Mouse (Mus musculus) urinary bladder, postnatal 4 days (tissue): ENCODE measurements around the gene Lrtm2.
A peak's percentile ranks its signal among the peaks of the same experiment; 100 is the strongest.
"Not testable (repeated sequence)": the region's sequence is repeated elsewhere in the genome, so short reads cannot be mapped to it uniquely, and the experiment has no call there.

Source experiments
- DNase-seq, 2 experiments: peaks; one replicate each; pipeline ENCODE4 v3.0.0; 2021 to 2022; ENCODE audit warnings: low spot score in 2 of 2

Lrtm2 gene

GRCm38 (mm10) chr6:119330506-119330905 lies at the start of gene Lrtm2:
TSS of gene Lrtm2 (minus strand) at chr6:119330766.
- no peak for DNase-seq

- DNase-seq, result no peak
These were observed 48.1 kb upstream of the Lrtm2 start for GRCm38 (mm10) chr6:119378631-119379030.

GRCm38 (mm10) chr6:119377613-119378012 lies 47.0 kb upstream of the Lrtm2 start:
- no peak for DNase-seq

- DNase-seq, result no peak
These were observed 44.5 kb upstream of the Lrtm2 start for GRCm38 (mm10) chr6:119375035-119375434.

GRCm38 (mm10) chr6:119373000-119373705 lies 42.6 kb upstream of the Lrtm2 start:
- DNase-seq, result no peak

- DNase-seq, result no peak
These were observed 41.7 kb upstream of the Lrtm2 start for GRCm38 (mm10) chr6:119372237-119372636.

GRCm38 (mm10) chr6:119371624-119372023 lies 41.1 kb upstream of the Lrtm2 start:
- DNase-seq, result no peak

GRCm38 (mm10) chr6:119367382-119367781 lies 36.8 kb upstream of the Lrtm2 start:
- DNase-seq, result no peak

- not testable (repeated sequence) for DNase-seq
These were observed 36.2 kb upstream of the Lrtm2 start for GRCm38 (mm10) chr6:119366800-119367199.

GRCm38 (mm10) chr6:119363593-119363992 lies 33.0 kb upstream of the Lrtm2 start:
- no peak for DNase-seq

GRCm38 (mm10) chr6:119360925-119361702 lies 30.5 kb upstream of the Lrtm2 start:
- no peak for DNase-seq

GRCm38 (mm10) chr6:119360250-119360649 lies 29.7 kb upstream of the Lrtm2 start:
- DNase-seq, result not testable (repeated sequence)

GRCm38 (mm10) chr6:119358020-119358571 lies 27.5 kb upstream of the Lrtm2 start:
- no peak for DNase-seq

GRCm38 (mm10) chr6:119352501-119352900 lies 21.9 kb upstream of the Lrtm2 start:
- no peak for DNase-seq

GRCm38 (mm10) chr6:119351656-119352055 lies 21.1 kb upstream of the Lrtm2 start:
- DNase-seq, result no peak

GRCm38 (mm10) chr6:119350703-119351198 lies 20.2 kb upstream of the Lrtm2 start:
- no peak for DNase-seq

GRCm38 (mm10) chr6:119348234-119348633 lies 17.7 kb upstream of the Lrtm2 start:
- peak; percentile 36 to 83 for DNase-seq

- DNase-seq, result no peak
These were observed 17.2 kb upstream of the Lrtm2 start for GRCm38 (mm10) chr6:119347813-119348212.

GRCm38 (mm10) chr6:119346257-119346656 lies 15.7 kb upstream of the Lrtm2 start:
- no peak for DNase-seq

- no peak for DNase-seq
These were observed 10.8 kb upstream of the Lrtm2 start for GRCm38 (mm10) chr6:119341409-119341808.

GRCm38 (mm10) chr6:119338121-119338912 lies 7.8 kb upstream of the Lrtm2 start:
- DNase-seq, result no peak

GRCm38 (mm10) chr6:119337287-119337686 lies 6.7 kb upstream of the Lrtm2 start:
- no peak for DNase-seq
